Mouse (Mus musculus) embryonic fibroblast, embryonic 13.5 days (primary cell): Measurements from ENCODE around the gene Boll.

ENCODE experiments used
- CTCF ChIP-seq: IDR thresholded peaks from 2 replicates; pipeline ENCODE4 v1.5.1; 2011; ENCODE audit warnings: mild to moderate bottlenecking, control low read depth, low read length, moderate library complexity, borderline replicate concordance; ENCODE audit not compliant: insufficient read depth
- POLR2A ChIP-seq: IDR thresholded peaks from 2 replicates; pipeline ENCODE4 v1.6.1; 2011; ENCODE audit warnings: low read depth, mild to moderate bottlenecking, control low read depth, low read length, moderate library complexity

- TF ChIP-seq CTCF (no peak), POLR2A (no peak)
Observed at GRCm38 (mm10) chr1:55210202-55210965, 152.9 kb downstream of the Boll start.
